Mouse (Mus musculus) midbrain, embryonic 12.5 days (tissue): Measurements from ENCODE around the gene Ddx39. TPM values are rescaled to one million over a fixed set of nuclear protein-coding genes. Genes with fewer than 3 reads are reported as not detected.

Experiments used
- ATAC-seq: fragments of 200-750 bp; cut with Nextera tagmentation; 2 replicates; pipeline ENCODE4 v1.8.0; 2017; ENCODE audit warnings: low read depth, moderate TSS enrichment, moderate library complexity; ENCODE audit not compliant: low FRiP score
- H3K27ac ChIP-seq: fragments of 300-500 bp; sonication (generic); replicated peaks from 2 replicates; pipeline ENCODE4 v1.5.1; 2016; ENCODE audit warnings: mild to moderate bottlenecking
- H3K27me3 ChIP-seq: fragments of 300-500 bp; sonication (generic); 2 replicates; pipeline ENCODE4 v1.6.1; 2016; ENCODE audit warnings: mild to moderate bottlenecking
- H3K36me3 ChIP-seq: fragments of 300-500 bp; sonication (generic); 2 replicates; pipeline ENCODE4 v1.6.1; 2016
- H3K4me1 ChIP-seq: fragments of 300-500 bp; sonication (generic); 2 replicates; pipeline ENCODE4 v1.6.1; 2016
- H3K4me2 ChIP-seq: fragments of 300-500 bp; sonication (generic); replicated peaks from 2 replicates; pipeline ENCODE4 v1.6.1; 2016; ENCODE audit warnings: mild to moderate bottlenecking, moderate library complexity
- H3K4me3 ChIP-seq: fragments of 300-500 bp; sonication (generic); 2 replicates; pipeline ENCODE4 v1.5.1; 2016; ENCODE audit warnings: mild to moderate bottlenecking
- H3K9ac ChIP-seq: fragments of 300-500 bp; sonication (generic); replicated peaks from 2 replicates; pipeline ENCODE4 v1.6.1; 2016; ENCODE audit warnings: mild to moderate bottlenecking, moderate library complexity
- H3K9me3 ChIP-seq: fragments of 300-500 bp; sonication (generic); 2 replicates; pipeline ENCODE4 v1.6.1; 2016; ENCODE audit warnings: mild to moderate bottlenecking
- WGBS: fragments of 180-500 bp; shearing (Covaris S2); methylation state at CpG from one replicate; pipeline ENCODE4 v1.1.7; 2016; 5-methylcytosine and 5-hydroxymethylcytosine counted together
- polyA plus RNA-seq: library from polyadenylated mRNA; unstranded; fragments of >200 nt; fragmentation: Nextera tagmentation; extraction: Ambion mirVana; gene quantifications from 2 replicates; pipeline ENCODE4 v1.2.1, GENCODE M21; 2016

Gene Ddx39
- polyA plus RNA-seq, 1 experiment from 2014 or later, result 184 TPM

DNA sequence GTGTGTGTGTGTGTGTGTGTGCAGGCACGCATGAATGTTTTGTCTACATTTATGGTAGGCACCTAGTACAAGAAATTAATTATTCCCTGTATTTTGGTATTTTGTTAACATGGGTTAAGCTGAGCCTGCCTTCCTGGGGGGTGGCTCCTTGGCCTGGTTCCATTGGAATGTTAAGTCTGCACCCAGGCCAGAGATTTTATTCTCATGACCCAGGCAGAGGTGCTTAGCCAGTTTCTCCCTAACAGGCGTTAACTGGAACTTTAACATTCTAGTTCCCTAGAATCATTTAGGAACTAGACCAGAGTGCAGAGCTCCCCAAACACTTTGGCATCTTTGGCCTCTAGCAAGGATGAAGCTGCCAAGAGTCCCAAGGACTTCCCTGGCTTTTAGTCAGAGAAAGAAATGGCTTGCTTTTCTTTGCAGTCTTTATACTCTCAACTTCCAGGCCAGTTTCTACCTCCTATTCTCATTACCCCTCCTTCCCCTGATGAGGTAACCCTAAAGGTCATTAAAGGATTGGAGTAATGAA, 44.3 kb downstream of the Ddx39 start:
- H3K4me1 ChIP-seq, result no peaks in the 10 kb centered on the region
- WGBS, result 82% methylated on average over 2 of the region's 2 CpGs
- no peak overlapping the region for H3K4me2 ChIP-seq
- no peak for ATAC-seq
- no peaks in the 10 kb centered on the region for H3K36me3 ChIP-seq
- no peak overlapping the region for H3K9ac ChIP-seq
- H3K9me3 ChIP-seq, result no peaks in the 10 kb centered on the region
- peaks cover 3% of the 10 kb centered on the region; the same call in 1 of the 2 replicates for H3K27me3 ChIP-seq
- H3K27ac ChIP-seq, result no peak overlapping the region
- H3K4me3 ChIP-seq, result no peak overlapping the region

DNA sequence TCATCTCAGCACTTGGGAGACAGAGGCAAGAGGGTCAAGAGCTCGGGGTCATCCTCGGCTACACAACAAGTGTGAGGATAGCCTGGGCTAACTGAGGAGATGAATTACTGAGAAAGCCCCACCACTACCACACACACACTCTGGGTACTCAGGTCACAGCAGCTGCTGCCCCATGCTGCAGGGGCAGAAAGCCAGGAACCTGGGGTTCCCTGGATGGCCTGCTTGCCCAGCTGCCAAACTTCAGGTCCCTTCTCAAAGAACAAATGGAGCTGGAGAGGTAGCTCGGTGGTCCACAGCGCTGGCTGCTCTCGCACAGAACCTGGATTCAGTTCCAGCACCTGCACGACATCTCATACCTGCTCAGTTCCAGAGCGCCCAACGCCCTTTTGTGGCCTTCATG, 49.1 kb downstream of the Ddx39 start:
- Histone ChIP-seq H3K4me2 (no peak overlapping the region), H3K36me3 (no peaks in the 10 kb centered on the region), H3K27me3 (no peaks in the 10 kb centered on the region), H3K4me3 (no peak overlapping the region), H3K27ac (no peak overlapping the region), H3K9ac (no peak overlapping the region), H3K9me3 (no peaks in the 10 kb centered on the region), H3K4me1 (no peaks in the 10 kb centered on the region)
- WGBS, result 95% methylated on average over 8 of the region's 8 CpGs
- no peak for ATAC-seq

DNA sequence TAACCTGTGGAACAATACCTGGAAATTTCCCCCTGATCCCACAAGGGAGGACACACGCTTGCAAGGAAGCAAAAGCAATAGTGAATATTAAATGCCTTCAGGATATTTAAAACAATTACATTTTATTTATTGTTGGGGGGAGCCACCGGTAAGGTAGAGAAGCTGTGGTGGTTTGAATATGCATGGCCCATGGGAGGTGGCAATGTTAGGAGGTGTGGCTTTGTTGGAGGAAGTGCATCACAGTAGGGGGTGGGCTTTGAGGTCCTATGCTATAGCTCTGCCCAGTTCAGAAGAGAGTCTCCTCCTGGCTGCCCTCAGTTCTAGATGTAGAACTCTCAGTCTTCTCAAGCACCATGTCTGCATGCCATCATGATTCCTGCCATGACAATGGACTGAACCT, 49.7 kb downstream of the Ddx39 start:
- no peaks in the 10 kb centered on the region for H3K9me3 ChIP-seq
- no peak overlapping the region for H3K27ac ChIP-seq
- H3K4me3 ChIP-seq, result no peak overlapping the region
- 0 out of 2 replicates have a peak, but pooled peaks cover 4% of the 10 kb centered on the region for H3K27me3 ChIP-seq
- no peak overlapping the region for H3K9ac ChIP-seq
- H3K4me2 ChIP-seq, result no peak overlapping the region
- no peaks in the 10 kb centered on the region for H3K4me1 ChIP-seq
- WGBS, result 89% methylated on average over 2 of the region's 2 CpGs
- H3K36me3 ChIP-seq, result no peaks in the 10 kb centered on the region
- no peak for ATAC-seq

DNA sequence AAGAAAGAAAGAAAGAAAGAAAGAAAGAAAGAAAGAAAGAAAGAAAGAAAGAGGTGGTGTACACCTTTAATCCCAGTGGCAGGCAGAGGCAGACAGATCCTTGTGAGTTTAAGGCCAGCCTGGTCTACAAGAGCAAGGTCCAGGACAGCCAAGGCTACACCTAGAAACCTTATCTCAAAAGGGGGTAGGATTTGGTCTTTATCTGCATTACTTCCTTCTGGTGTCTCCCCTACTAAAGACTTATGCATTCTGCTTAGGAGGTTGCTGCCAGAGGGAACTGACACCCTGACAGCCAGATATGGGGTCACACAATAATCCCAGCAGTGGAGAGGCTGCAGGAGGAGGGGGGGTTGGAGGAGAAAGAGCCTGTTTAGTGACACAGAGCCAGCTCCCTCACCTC, 50.7 kb downstream of the Ddx39 start:
- Histone ChIP-seq H3K36me3 (no peaks in the 10 kb centered on the region), H3K4me1 (no peaks in the 10 kb centered on the region), H3K4me2 (no peak overlapping the region), H3K9ac (no peak overlapping the region), H3K27ac (no peak overlapping the region), H3K9me3 (no peaks in the 10 kb centered on the region), H3K4me3 (no peak overlapping the region), H3K27me3 (0 out of 2 replicates have a peak, but pooled peaks cover 6% of the 10 kb centered on the region)
- ATAC-seq, result no peak

DNA sequence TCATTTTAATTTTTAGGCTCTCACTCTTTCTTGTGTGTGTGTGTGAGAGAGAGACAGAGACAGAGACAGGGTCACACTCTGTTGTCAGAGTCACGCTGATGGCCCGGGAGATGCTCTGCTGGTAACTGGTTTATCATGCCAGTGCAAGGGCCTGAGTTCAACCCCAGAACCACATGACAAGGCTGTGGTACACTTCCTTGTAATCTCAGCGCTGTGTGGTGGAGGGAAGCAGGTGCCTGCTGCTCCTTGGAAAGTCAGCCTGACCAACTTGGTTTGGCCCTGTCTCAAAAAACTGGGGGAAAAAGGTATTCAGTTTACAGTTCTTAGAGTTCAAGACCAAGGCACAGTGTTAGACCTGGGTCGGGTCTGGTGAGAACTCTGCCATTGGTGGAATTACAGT, 52.5 kb downstream of the Ddx39 start:
- Histone ChIP-seq H3K36me3 (no peaks in the 10 kb centered on the region), H3K9me3 (no peaks in the 10 kb centered on the region), H3K27ac (no peak overlapping the region), H3K9ac (no peak overlapping the region), H3K4me1 (peaks cover under 1% of the 10 kb centered on the region), H3K4me2 (no peak overlapping the region), H3K27me3 (peaks cover 12% of the 10 kb centered on the region), H3K4me3 (no peak overlapping the region)
- 90% methylated on average over 4 of the region's 4 CpGs for WGBS
- no peak for ATAC-seq

DNA sequence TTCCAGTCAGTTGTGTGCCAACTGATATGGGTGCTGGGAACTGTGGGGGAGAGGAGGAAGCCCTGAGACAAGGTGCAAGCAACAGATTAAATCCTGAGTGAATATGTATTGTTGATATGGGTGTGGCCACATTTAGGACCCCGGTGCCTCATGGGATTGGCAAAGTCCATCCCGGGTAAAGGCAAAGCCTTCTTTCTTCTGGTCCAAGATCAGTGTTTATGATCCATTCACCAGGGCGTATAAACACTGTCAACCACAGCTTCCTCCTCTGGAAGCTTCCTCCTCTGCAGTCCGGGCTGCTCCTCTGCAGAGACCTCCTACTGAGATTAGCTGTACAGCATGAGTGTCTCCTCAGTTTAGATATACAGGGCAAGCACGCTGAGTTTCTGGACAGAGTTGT, 53.5 kb downstream of the Ddx39 start:
- no peak overlapping the region for H3K27ac ChIP-seq
- no peak for ATAC-seq
- H3K9ac ChIP-seq, result no peak overlapping the region
- peaks cover 9% of the 10 kb centered on the region for H3K4me1 ChIP-seq
- 62% methylated on average over 5 of the region's 5 CpGs for WGBS
- no peak overlapping the region for H3K4me3 ChIP-seq
- no peaks in the 10 kb centered on the region for H3K36me3 ChIP-seq
- H3K9me3 ChIP-seq, result no peaks in the 10 kb centered on the region
- H3K27me3 ChIP-seq, result peaks cover 22% of the 10 kb centered on the region
- no peak overlapping the region for H3K4me2 ChIP-seq

DNA sequence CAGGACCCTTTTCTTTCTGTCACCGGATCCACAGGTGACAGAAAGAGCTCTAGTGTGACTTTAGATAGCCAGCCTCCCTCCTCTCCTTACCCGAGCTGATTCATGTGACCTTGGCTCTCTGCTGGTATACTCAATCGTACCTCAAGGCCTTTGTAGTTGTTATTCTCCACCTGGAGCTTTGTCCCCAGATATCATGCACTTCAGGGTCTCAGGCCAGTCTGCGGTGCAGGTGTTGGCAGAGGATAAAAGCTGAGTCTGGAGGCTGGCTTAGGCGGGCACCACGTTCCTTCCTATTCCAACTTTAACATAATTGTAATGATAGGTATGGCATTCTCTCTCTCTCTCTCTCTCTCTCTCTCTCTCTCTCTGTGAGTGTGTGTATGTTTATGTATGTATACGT, 54.7 kb downstream of the Ddx39 start:
- WGBS, result 68% methylated on average over 7 of the region's 7 CpGs

DNA sequence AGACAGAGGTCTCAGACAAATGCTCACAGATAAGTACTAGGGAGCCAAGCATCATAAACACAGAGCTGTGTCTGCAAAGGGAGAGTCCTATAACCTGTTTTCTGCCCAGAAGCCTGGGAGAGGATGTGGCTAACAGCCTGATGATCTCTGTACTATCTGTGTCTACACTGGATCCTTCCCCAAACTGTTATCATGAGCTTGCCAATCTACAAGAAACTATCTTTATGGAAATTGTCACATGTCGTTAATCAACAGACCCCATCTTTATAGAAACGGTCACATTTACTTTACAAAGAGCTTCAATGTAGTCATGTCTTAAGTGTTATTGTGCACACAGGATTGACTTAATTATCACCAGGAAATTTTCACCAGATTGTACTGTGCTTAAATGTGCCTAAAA, 55.7 kb downstream of the Ddx39 start:
- peaks cover 9% of the 10 kb centered on the region for H3K4me1 ChIP-seq
- H3K27ac ChIP-seq, result no peak overlapping the region
- H3K36me3 ChIP-seq, result no peaks in the 10 kb centered on the region
- peaks cover 28% of the 10 kb centered on the region for H3K27me3 ChIP-seq
- no peak overlapping the region for H3K9ac ChIP-seq
- no peaks in the 10 kb centered on the region for H3K9me3 ChIP-seq
- no peak overlapping the region for H3K4me2 ChIP-seq
- 98% methylated on average over 2 of the region's 2 CpGs for WGBS
- ATAC-seq, result no peak
- H3K4me3 ChIP-seq, result no peak overlapping the region

More for the DNA sequence above, 54.7 kb downstream of the Ddx39 start:
- no peak for ATAC-seq
- no peak overlapping the region for H3K4me2 ChIP-seq
- H3K27ac ChIP-seq, result no peak overlapping the region
- H3K4me3 ChIP-seq, result no peak overlapping the region
- H3K9me3 ChIP-seq, result no peaks in the 10 kb centered on the region
- H3K36me3 ChIP-seq, result no peaks in the 10 kb centered on the region
- peaks cover 9% of the 10 kb centered on the region for H3K4me1 ChIP-seq
- H3K27me3 ChIP-seq, result peaks cover 28% of the 10 kb centered on the region
- H3K9ac ChIP-seq, result no peak overlapping the region

DNA sequence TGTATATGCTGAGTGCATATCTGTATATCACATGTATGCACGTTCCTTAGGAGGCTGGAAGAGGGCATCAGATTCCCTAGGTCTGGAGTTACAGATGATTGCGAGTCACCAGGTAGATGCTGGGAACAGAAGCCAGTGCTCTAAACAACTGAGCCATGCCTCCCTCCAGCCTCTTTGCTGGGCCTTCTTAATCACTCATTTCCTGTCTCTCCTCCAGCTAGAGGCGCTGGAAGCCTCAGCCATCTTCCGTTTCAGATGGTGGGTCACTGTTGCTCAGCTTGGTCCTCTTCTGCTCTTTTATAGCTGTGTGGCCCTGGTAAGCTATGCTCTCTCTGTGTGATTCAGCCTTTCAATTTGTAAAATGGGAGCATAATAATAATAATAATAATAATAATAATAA, 56.8 kb downstream of the Ddx39 start:
- Histone ChIP-seq H3K36me3 (no peaks in the 10 kb centered on the region), H3K4me2 (no peak overlapping the region), H3K9ac (no peak overlapping the region), H3K27ac (no peak overlapping the region), H3K27me3 (peaks cover 28% of the 10 kb centered on the region), H3K4me3 (no peak overlapping the region), H3K4me1 (peaks cover 9% of the 10 kb centered on the region), H3K9me3 (no peaks in the 10 kb centered on the region)
- WGBS, result 78% methylated on average over 4 of the region's 4 CpGs
- ATAC-seq, result no peak

DNA sequence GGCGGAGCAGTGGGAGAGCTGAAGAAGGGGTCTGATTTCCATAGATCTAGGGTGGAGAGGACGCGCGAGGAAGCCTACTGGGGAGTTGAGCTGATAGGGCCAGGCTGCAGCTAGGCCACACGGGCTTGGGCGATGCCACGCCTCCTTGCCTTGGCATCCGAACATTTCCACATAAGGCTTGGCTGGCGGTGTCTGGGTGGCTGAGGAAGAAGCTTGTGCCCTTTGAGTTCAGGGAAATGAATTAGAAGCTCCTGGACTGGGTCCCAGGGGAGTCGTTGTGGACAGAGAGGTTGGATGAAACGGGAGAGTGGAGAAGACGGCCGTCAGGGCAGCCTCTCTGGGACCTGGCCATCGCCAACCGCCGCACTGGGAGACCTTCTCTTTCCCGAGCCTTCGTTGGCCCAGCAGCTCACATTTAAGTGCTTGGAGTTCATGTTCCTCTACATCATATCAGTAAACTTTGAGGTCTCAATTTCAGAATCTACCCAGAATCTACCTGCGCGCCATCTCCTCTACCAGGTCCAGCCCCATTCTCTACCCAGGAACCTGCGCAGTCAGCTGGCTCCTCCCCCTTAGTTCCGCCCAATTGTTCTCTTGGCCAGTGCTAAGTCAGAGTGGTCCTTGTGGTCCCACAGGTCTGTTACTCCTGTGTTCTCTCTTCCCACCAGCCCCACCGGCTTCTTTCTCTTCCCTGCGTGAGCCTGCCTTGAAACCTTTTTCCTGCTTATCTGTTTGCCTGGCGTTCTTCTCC, 57.9 kb downstream of the Ddx39 start:
- ATAC-seq, result no peak
- H3K27ac ChIP-seq, result no peak overlapping the region
- H3K36me3 ChIP-seq, result no peaks in the 10 kb centered on the region
- no peaks in the 10 kb centered on the region for H3K9me3 ChIP-seq
- H3K4me3 ChIP-seq, result peak overlapping the region; percentile 36
- peaks cover 9% of the 10 kb centered on the region for H3K4me1 ChIP-seq
- peak overlapping the region; percentile 64 for H3K4me2 ChIP-seq
- peaks cover 32% of the 10 kb centered on the region for H3K27me3 ChIP-seq
- peak overlapping the region; percentile 47 for H3K9ac ChIP-seq
- WGBS, result 5% methylated on average over 25 of the region's 25 CpGs

DNA sequence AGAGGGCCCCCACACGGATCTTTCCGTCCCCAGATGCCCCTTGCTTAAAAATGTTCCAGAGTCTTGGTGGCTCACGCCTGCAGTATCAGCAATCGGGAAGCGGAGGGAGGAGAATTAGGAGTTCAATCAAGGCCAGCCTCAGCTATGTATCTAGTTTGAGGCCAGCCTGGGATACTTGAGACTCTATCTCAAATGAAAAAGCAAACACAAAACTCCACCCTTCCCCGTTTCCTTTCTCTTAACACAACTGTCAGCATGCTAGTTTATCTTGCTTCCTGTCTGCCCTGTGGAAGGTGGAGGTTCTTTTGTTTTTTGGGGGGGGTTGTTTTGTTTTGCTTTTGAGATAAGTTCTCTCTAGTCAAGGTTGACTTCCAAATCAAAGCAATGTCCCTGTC, 58.5 kb downstream of the Ddx39 start:
- Histone ChIP-seq H3K9ac (no peak overlapping the region), H3K4me1 (peaks cover 9% of the 10 kb centered on the region), H3K27ac (no peak overlapping the region), H3K27me3 (peaks cover 32% of the 10 kb centered on the region), H3K4me2 (peak overlapping the region; percentile 64), H3K4me3 (peak overlapping the region; percentile 36; the same call in 1 of the 2 replicates), H3K36me3 (no peaks in the 10 kb centered on the region), H3K9me3 (no peaks in the 10 kb centered on the region)
- 52% methylated on average over 6 of the region's 6 CpGs for WGBS
- ATAC-seq, result no peak

DNA sequence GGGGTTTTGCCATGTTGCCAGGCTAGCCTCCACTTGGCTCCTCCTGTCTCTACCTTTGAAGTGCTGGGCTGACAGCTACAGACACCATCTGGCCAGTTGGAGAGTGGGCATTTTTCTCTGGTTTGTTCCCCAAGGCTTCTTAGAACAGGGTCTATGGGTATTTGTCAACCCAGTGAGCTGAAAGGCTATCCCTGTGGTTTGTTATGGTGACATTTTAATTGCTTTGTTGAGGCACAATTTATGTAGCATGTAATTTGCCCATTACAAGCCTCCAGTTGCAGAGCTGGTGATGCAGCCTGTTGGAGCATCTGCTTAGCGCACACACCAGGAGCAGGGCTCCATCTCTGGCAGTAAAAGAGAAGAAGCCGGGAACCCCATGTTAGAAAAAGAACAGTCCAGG, 59.2 kb downstream of the Ddx39 start:
- H3K4me2 ChIP-seq, result no peak overlapping the region
- 93% methylated on average over 2 of the region's 2 CpGs for WGBS
- no peaks in the 10 kb centered on the region for H3K36me3 ChIP-seq
- H3K9ac ChIP-seq, result no peak overlapping the region
- H3K9me3 ChIP-seq, result no peaks in the 10 kb centered on the region
- H3K27me3 ChIP-seq, result peaks cover 32% of the 10 kb centered on the region
- H3K27ac ChIP-seq, result no peak overlapping the region
- peaks cover 9% of the 10 kb centered on the region for H3K4me1 ChIP-seq
- H3K4me3 ChIP-seq, result no peak overlapping the region
- no peak for ATAC-seq
